Comparison of ENCODE assay signal across 20 mouse cellular contexts in the genomic region with DNA sequence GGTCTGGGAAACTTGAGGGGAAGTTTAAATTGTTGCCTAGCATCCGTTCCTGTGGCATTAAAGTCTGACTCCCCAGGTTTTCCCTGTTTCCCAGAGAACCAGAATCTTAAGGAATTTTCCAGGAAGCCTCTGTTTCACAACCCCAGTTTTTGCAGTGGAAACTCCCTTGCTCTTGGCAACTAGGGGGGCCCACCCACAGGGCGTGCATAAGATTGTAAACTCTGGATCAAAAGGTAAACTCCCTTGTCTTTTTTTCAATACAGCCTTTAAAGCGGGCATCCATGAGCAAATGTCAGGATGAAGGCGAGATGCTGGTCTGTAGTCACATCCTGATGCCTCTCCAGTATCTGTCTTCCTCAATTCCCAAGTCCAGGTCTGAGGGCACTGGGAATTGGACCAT. TPM values are rescaled to one million over a fixed set of nuclear protein-coding genes. Genes with fewer than 3 reads are reported as not detected.
DNase-seq lines count a peak whose midpoint lies in the region; ATAC-seq and TF ChIP-seq lines count a peak whose summit lies in the region.
"Had no signal": no experiment of that assay in that cellular context is flagged by ENCODE, and none has a peak within 500 bp of the region (broad histone marks: within the 10 kb centered on the region; RNA-seq: fewer than 3 reads in every experiment).

No protein-coding gene starts in this region.

- no peak for TF ChIP-seq CTCF in liver, adult 2 months (IDR thresholded peaks at IDR 0.05; ENCODE audit: low read depth, low read length)

- H3K9ac ChIP-seq in liver, adult 2 months (ENCODE audit: low read depth, low read length), result no peak overlapping the region
- H3K9ac ChIP-seq in liver, embryonic 12.5 days, result no peak overlapping the region
- H3K9ac ChIP-seq: forebrain, embryonic 13.5 days; forebrain, postnatal 0 days; heart, embryonic 12.5 days; hindbrain, embryonic 14.5 days; intestine, embryonic 15.5 days had no signal

- H3K4me2 ChIP-seq in liver, embryonic 12.5 days, result no peak overlapping the region
- H3K4me2 ChIP-seq: forebrain, embryonic 13.5 days; heart, embryonic 12.5 days; hindbrain, embryonic 14.5 days; intestine, embryonic 15.5 days had no signal

- WGBS in liver, adult 2 months, result 80% methylated on average over 4 of the region's 4 CpGs
- WGBS in liver, embryonic 12.5 days (ENCODE audit: insufficient replicate concordance), result 65% methylated on average over 4 of the region's 4 CpGs

- no peak overlapping the region for H3K27ac ChIP-seq in liver, adult 2 months (replicated peaks; ENCODE audit: insufficient read depth, low read depth, low read length)
- no peak overlapping the region for H3K27ac ChIP-seq in liver, embryonic 12.5 days
- H3K27ac ChIP-seq: embryonic facial prominence, embryonic 10.5 days; forebrain, embryonic 13.5 days; heart, adult 2 months; hindbrain, embryonic 10.5 days; hindbrain, embryonic 14.5 days; intestine, embryonic 15.5 days had no signal

- H3K9me3 ChIP-seq in liver, embryonic 12.5 days (replicated peaks), result no peaks in the 10 kb centered on the region
- H3K9me3 ChIP-seq: embryonic facial prominence, embryonic 10.5 days; forebrain, embryonic 13.5 days; heart, embryonic 12.5 days; hindbrain, embryonic 10.5 days; intestine, embryonic 15.5 days had no signal

- peaks cover 16% of the 10 kb centered on the region for H3K4me1 ChIP-seq in liver, adult 2 months (ENCODE audit: control insufficient read depth, insufficient read depth, low read length)
- H3K4me1 ChIP-seq in liver, embryonic 12.5 days, result peaks cover 11% of the 10 kb centered on the region
- H3K4me1 ChIP-seq: embryonic facial prominence, embryonic 10.5 days; forebrain, embryonic 13.5 days; heart, embryonic 12.5 days; hindbrain, embryonic 10.5 days had no signal

- DNase-seq in gastrocnemius, adult 18-20 months (ENCODE audit: low spot score), result peak; percentile 47
- DNase-seq in gastrocnemius, postnatal 4 days (ENCODE audit: low spot score in 2 of 2), result no peak
- peak; percentile 27 for DNase-seq in liver, adult 2 months (ENCODE audit: extremely low read depth, low read depth, low spot score)
- DNase-seq in urinary bladder, postnatal 14 days (ENCODE audit: low spot score), result peak; percentile 60
- no peak for DNase-seq in urinary bladder, postnatal 4 days (ENCODE audit: low spot score in 2 of 2)
- DNase-seq in gastrocnemius, postnatal 25 days, result peak; percentile 50
- no peak for DNase-seq in left cerebral cortex, adult 18-20 months (ENCODE audit: low spot score in 2 of 2)
- DNase-seq: adrenal gland, postnatal 25 days; cerebellum, adult 18-20 months; cerebellum, adult 9-11 months; forebrain, postnatal 0 days had no signal

- TF ChIP-seq POLR2A in liver, adult 2 months (IDR thresholded peaks at IDR 0.05; ENCODE audit: extremely low read depth, insufficient read depth, low read length), result no peak

- no peaks in the 10 kb centered on the region; the same call in 1 of the 2 replicates for H3K79me2 ChIP-seq in liver, adult 2 months (ENCODE audit: control insufficient read depth, insufficient read depth, low read length)

- ATAC-seq in liver, embryonic 12.5 days, result no peak
- ATAC-seq: forebrain, embryonic 13.5 days; forebrain, postnatal 0 days; intestine, embryonic 15.5 days had no signal

- H3K4me3 ChIP-seq in liver, adult 2 months (ENCODE audit: insufficient read depth, low read depth, low read length), result no peak overlapping the region
- no peak overlapping the region for H3K4me3 ChIP-seq in liver, embryonic 12.5 days
- H3K4me3 ChIP-seq: embryonic facial prominence, embryonic 10.5 days; forebrain, embryonic 13.5 days; heart, adult 2 months; heart, embryonic 12.5 days; hindbrain, embryonic 10.5 days; intestine, embryonic 15.5 days had no signal

- no peaks in the 10 kb centered on the region for H3K27me3 ChIP-seq in liver, adult 2 months (ENCODE audit: control insufficient read depth, insufficient read depth, low read length)
- no peaks in the 10 kb centered on the region for H3K27me3 ChIP-seq in liver, embryonic 12.5 days (replicated peaks)
- H3K27me3 ChIP-seq: CH12.LX; forebrain, embryonic 13.5 days; heart, embryonic 12.5 days; intestine, embryonic 15.5 days had no signal

- H3K36me3 ChIP-seq in liver, adult 2 months (ENCODE audit: control insufficient read depth, insufficient read depth, low read length), result peaks cover 11% of the 10 kb centered on the region
- H3K36me3 ChIP-seq in liver, embryonic 12.5 days, result no peaks in the 10 kb centered on the region
- H3K36me3 ChIP-seq: embryonic facial prominence, embryonic 10.5 days; heart, embryonic 12.5 days; hindbrain, embryonic 10.5 days; intestine, embryonic 15.5 days had no signal

RNA-seq across cellular contexts. Expression of gene C1rl, which starts 8.6 kb away (rescaled TPM):
- under 1 TPM; 0.50 to 0.57 TPM for total RNA-seq in gastrocnemius, adult 18-20 months (2021)
- total RNA-seq in gastrocnemius, postnatal 4 days (2021), result 1 to 10 TPM; 1.3 to 1.6 TPM
- 53.6 and 59.5 TPM in 2 replicates for total RNA-seq in liver, adult 2 months (2014; rRNA removed)
- 67.3 and 73.0 TPM in 2 replicates for polyA plus RNA-seq in liver, adult 2 months (2012; rRNA removed)
- polyA plus RNA-seq in liver, embryonic 12.5 days (2016; fragmentation: Nextera tagmentation; extraction: Ambion mirVana), result 4.4 and 4.5 TPM in 2 replicates
- 1 to 10 TPM in 1 of 2 experiments, under 1 TPM in 1; 0.41 to 1.1 TPM for total RNA-seq in gastrocnemius, postnatal 25 days (2021)
- total RNA-seq in left cerebral cortex, adult 18-20 months (2021), result under 1 TPM; 0.19 to 0.42 TPM

RNA-seq across cellular contexts. Expression of gene C1ra, which starts 10.7 kb away (rescaled TPM):
- total RNA-seq in gastrocnemius, adult 18-20 months (2021), result 10 to 100 TPM in 1 of 2 experiments, 1 to 10 TPM in 1; 8.4 to 10.8 TPM
- total RNA-seq in gastrocnemius, postnatal 4 days (2021), result 10 to 100 TPM; 11.8 to 14.8 TPM
- 165 and 177 TPM in 2 replicates for total RNA-seq in liver, adult 2 months (2014; rRNA removed)
- polyA plus RNA-seq in liver, adult 2 months (2012; rRNA removed), result 92.5 and 119 TPM in 2 replicates
- polyA plus RNA-seq in liver, embryonic 12.5 days (2016; fragmentation: Nextera tagmentation; extraction: Ambion mirVana), result 4.5 and 4.6 TPM in 2 replicates
- 10 to 100 TPM in 1 of 2 experiments, 1 to 10 TPM in 1; 7.8 to 11.7 TPM for total RNA-seq in gastrocnemius, postnatal 25 days (2021)
- 1 to 10 TPM; 2.2 to 2.9 TPM for total RNA-seq in left cerebral cortex, adult 18-20 months (2021)
- polyA plus RNA-seq: embryonic facial prominence, embryonic 10.5 days had no signal

RNA-seq across cellular contexts. Expression of gene Clstn3, which starts 36.9 kb away (rescaled TPM):
- total RNA-seq in gastrocnemius, adult 18-20 months (2021), result 1 to 10 TPM in 1 of 2 experiments, under 1 TPM in 1; 0.34 to 1.1 TPM
- total RNA-seq in gastrocnemius, postnatal 4 days (2021), result 1 to 10 TPM; 1.2 to 1.4 TPM
- total RNA-seq in liver, adult 2 months (2014; rRNA removed), result 1.6 and 2.7 TPM in 2 replicates
- 4.1 and 4.4 TPM in 2 replicates for polyA plus RNA-seq in liver, adult 2 months (2012; rRNA removed)
- polyA plus RNA-seq in liver, embryonic 12.5 days (2016; fragmentation: Nextera tagmentation; extraction: Ambion mirVana), result 4.1 and 5.0 TPM in 2 replicates
- total RNA-seq in gastrocnemius, postnatal 25 days (2021), result under 1 TPM; 0.59 to 0.61 TPM
- total RNA-seq in left cerebral cortex, adult 18-20 months (2021), result 100 to 1,000 TPM; 358 to 362 TPM

RNA-seq across cellular contexts. Expression of gene C1s1, which starts 40.7 kb away (rescaled TPM):
- 10 to 100 TPM; 16.3 to 26.1 TPM for total RNA-seq in gastrocnemius, adult 18-20 months (2021)
- total RNA-seq in gastrocnemius, postnatal 4 days (2021), result 10 to 100 TPM; 41.1 to 44.1 TPM
- total RNA-seq in liver, adult 2 months (2014; rRNA removed), result 384 and 554 TPM in 2 replicates
- 174 and 206 TPM in 2 replicates for polyA plus RNA-seq in liver, adult 2 months (2012; rRNA removed)
- 15.9 and 16.6 TPM in 2 replicates for polyA plus RNA-seq in liver, embryonic 12.5 days (2016; fragmentation: Nextera tagmentation; extraction: Ambion mirVana)
- total RNA-seq in gastrocnemius, postnatal 25 days (2021), result 10 to 100 TPM; 16.5 to 20.8 TPM
- 1 to 10 TPM; 1.5 to 1.8 TPM for total RNA-seq in left cerebral cortex, adult 18-20 months (2021)

Comparison
In these comparisons a context has a peak if more than half of its experiments do, and no peak if none do; other contexts are left out.
1. DNase-seq: peak in gastrocnemius, adult 18-20 months (single experiment), liver, adult 2 months (single experiment), urinary bladder, postnatal 14 days (single experiment) and gastrocnemius, postnatal 25 days (single experiment); none in gastrocnemius, postnatal 4 days (0 of 2), urinary bladder, postnatal 4 days (0 of 2) and left cerebral cortex, adult 18-20 months (0 of 2).
2. RNA of gene C1rl, which starts 8.6 kb away (total RNA-seq): 53.6 to 59.5 TPM in liver, adult 2 months; 1.3 to 1.6 TPM in gastrocnemius, postnatal 4 days, 0.41 to 1.1 TPM in gastrocnemius, postnatal 25 days, 0.50 to 0.57 TPM in gastrocnemius, adult 18-20 months and 0.19 to 0.42 TPM in left cerebral cortex, adult 18-20 months; every median in the first group is over 10 times any median in the second.
3. RNA of gene C1ra, which starts 10.7 kb away (total RNA-seq): 165 to 177 TPM in liver, adult 2 months; 11.8 to 14.8 TPM in gastrocnemius, postnatal 4 days, 7.8 to 11.7 TPM in gastrocnemius, postnatal 25 days, 8.4 to 10.8 TPM in gastrocnemius, adult 18-20 months and 2.2 to 2.9 TPM in left cerebral cortex, adult 18-20 months; every median in the first group is over 10 times any median in the second.
4. RNA of gene Clstn3, which starts 36.9 kb away (total RNA-seq): 358 to 362 TPM in left cerebral cortex, adult 18-20 months; 1.6 to 2.7 TPM in liver, adult 2 months, 1.2 to 1.4 TPM in gastrocnemius, postnatal 4 days, 0.34 to 1.1 TPM in gastrocnemius, adult 18-20 months and 0.59 to 0.61 TPM in gastrocnemius, postnatal 25 days; every median in the first group is over 10 times any median in the second.